Mouse (Mus musculus): ENCODE results near the gene AI182371. TPM values are rescaled to one million over a fixed set of nuclear protein-coding genes. Genes with fewer than 3 reads are reported as not detected.

Gene AI182371
- polyA plus RNA-seq, 1 experiment, result 0.39 TPM

DNA sequence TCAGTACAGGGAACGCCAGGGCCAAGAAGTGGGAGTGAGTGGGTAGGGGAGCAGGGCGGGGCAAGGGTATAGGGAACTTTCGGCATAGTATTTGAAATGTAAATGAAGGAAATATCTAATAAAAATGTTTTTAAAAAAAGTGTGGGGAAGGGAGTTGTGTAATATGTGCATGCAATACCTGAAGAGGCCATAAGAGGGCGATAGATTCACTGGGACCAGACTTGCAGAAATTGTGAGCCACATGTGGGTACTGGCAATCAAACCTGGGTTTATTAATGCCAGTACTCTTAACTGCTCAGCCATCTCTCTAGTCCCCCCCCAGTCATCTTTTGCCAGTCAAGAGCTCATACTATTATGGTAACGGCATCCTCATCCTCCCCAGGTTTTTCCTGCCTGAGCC is 52.5 kb downstream of the AI182371 start:
- no peaks in the 10 kb centered on the region for H3K27me3 ChIP-seq (ENCODE audit: control insufficient read depth, insufficient read depth, low read length)
- H3K4me1 ChIP-seq (replicated peaks; ENCODE audit: control insufficient read depth, insufficient read depth, low read length), result no peaks in the 10 kb centered on the region
- peak; percentile 37 for DNase-seq
- WGBS, result 48% methylated on average over 5 of the region's 5 CpGs
- H3K36me3 ChIP-seq (ENCODE audit: control insufficient read depth, insufficient read depth, low read length), result no peaks in the 10 kb centered on the region
- no peak for TF ChIP-seq CTCF (IDR thresholded peaks at IDR 0.05; ENCODE audit: borderline replicate concordance, control insufficient read depth, extremely low read depth, insufficient read depth, low read length, poor library complexity)
- no peak for TF ChIP-seq POLR2A (IDR thresholded peaks at IDR 0.05; ENCODE audit: control insufficient read depth, extremely low read depth, insufficient read depth, low read length, poor library complexity)
- H3K27ac ChIP-seq (ENCODE audit: control insufficient read depth, insufficient read depth, low read length), result no peak overlapping the region
- H3K4me3 ChIP-seq (ENCODE audit: control insufficient read depth, insufficient read depth, low read length), result no peak overlapping the region

DNA sequence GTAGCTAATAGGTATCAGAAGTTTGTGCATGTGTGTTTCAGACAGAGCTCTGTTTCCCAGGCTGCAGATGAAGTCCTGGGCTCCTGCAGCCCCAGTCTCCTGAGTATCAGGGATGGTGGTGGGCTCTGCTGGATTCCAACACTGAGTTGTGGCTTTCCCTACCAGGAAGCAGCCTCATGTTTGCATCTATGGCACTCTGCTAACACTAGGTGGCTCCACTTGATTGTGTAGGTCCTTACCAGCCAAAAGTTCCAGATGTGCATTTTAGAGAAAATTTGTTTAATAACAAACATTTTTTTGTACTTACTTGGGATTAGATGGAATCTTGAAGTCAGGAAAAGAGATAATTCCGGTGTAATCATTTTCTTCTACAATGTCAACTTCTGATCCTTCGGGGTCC is 56.4 kb downstream of the AI182371 start:
- TF ChIP-seq CTCF (IDR thresholded peaks at IDR 0.05; ENCODE audit: borderline replicate concordance, control insufficient read depth, extremely low read depth, insufficient read depth, low read length, poor library complexity) (no peak), POLR2A (IDR thresholded peaks at IDR 0.05; ENCODE audit: control insufficient read depth, extremely low read depth, insufficient read depth, low read length, poor library complexity) (no peak)
- 68% methylated on average over 2 of the region's 2 CpGs for WGBS
- peak; percentile 37 for DNase-seq

DNA sequence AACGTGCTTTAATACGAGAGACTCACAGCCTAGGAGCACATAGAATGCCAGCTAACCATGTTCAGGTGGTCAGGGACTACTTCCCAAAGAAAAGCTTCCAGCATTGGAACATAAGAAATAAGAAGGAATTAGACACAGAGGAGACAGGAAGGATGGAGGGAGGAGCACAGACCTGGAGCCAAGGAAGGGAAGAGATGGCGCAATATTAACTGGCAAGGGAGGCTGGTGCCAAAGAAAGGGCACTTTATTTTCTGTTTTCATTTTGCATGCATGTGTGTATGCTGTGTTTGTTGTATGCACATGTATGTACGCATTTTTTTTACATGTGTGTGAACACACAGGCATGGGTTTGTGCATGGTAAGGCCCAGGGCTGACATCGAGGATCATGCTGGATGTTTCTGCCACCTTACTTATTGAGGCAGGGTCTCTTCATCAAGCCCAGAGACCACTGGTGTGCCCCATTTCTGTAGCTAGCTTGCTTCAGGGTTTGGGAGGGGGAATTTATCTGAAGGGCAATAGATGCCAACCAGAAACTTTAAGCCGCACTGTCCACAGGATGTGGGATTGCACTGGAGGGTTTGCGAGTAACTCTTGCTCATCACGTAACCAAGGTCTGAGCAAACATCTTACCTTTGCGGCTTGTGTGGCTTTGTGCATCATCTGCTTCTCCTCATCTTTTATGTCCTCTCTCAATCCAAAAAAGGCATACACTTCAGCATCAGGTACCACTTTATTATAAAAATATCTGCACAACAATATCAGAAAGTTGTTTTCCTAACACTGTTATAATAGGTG is 62.6 kb downstream of the AI182371 start:
- Histone ChIP-seq H3K4me1 (replicated peaks; ENCODE audit: control insufficient read depth, insufficient read depth, low read length) (no peaks in the 10 kb centered on the region), H3K27me3 (ENCODE audit: control insufficient read depth, insufficient read depth, low read length) (no peaks in the 10 kb centered on the region), H3K4me3 (ENCODE audit: control insufficient read depth, insufficient read depth, low read length) (no peak overlapping the region), H3K27ac (ENCODE audit: control insufficient read depth, insufficient read depth, low read length) (no peak overlapping the region), H3K36me3 (ENCODE audit: control insufficient read depth, insufficient read depth, low read length) (no peaks in the 10 kb centered on the region)
- no peak for DNase-seq
- WGBS, result 75% methylated on average over 9 of the region's 9 CpGs
- TF ChIP-seq CTCF (IDR thresholded peaks at IDR 0.05; ENCODE audit: borderline replicate concordance, control insufficient read depth, extremely low read depth, insufficient read depth, low read length, poor library complexity) (no peak), POLR2A (IDR thresholded peaks at IDR 0.05; ENCODE audit: control insufficient read depth, extremely low read depth, insufficient read depth, low read length, poor library complexity) (no peak)

More for the DNA sequence above, 56.4 kb downstream of the AI182371 start:
- H3K36me3 ChIP-seq (ENCODE audit: control insufficient read depth, insufficient read depth, low read length), result no peaks in the 10 kb centered on the region
- H3K4me3 ChIP-seq (ENCODE audit: control insufficient read depth, insufficient read depth, low read length), result no peak overlapping the region
- no peak overlapping the region for H3K27ac ChIP-seq (ENCODE audit: control insufficient read depth, insufficient read depth, low read length)
- H3K27me3 ChIP-seq (ENCODE audit: control insufficient read depth, insufficient read depth, low read length), result no peaks in the 10 kb centered on the region
- H3K4me1 ChIP-seq (replicated peaks; ENCODE audit: control insufficient read depth, insufficient read depth, low read length), result no peaks in the 10 kb centered on the region

Other genes starting within 250 kb of the AI182371 start
- 3.7 and 8.2 TPM in 2 replicates for gene Cutal, start 227.1 kb downstream of the AI182371 start, polyA plus RNA-seq (2012; rRNA removed)
- 10.8 and 15.1 TPM in 2 replicates for gene Psmd5, start 226.6 kb downstream of the AI182371 start, polyA plus RNA-seq (2012; rRNA removed)
- gene Phf19, start 187.5 kb downstream of the AI182371 start, polyA plus RNA-seq (2012; rRNA removed), result 18.8 and 24.1 TPM in 2 replicates
- gene Traf1, start 139.8 kb downstream of the AI182371 start, polyA plus RNA-seq (2012; rRNA removed), result 76.7 and 80.4 TPM in 2 replicates
- gene Hc, start 40.1 kb downstream of the AI182371 start, polyA plus RNA-seq (2012; rRNA removed), result 0.15 and 0.26 TPM in 2 replicates
- gene Cntrl, start 7.9 kb upstream of the AI182371 start, polyA plus RNA-seq (2012; rRNA removed), result 37.5 and 45.2 TPM in 2 replicates
- 84.2 and 136 TPM in 2 replicates for gene Rab14, start 99.6 kb upstream of the AI182371 start, polyA plus RNA-seq (2012; rRNA removed)
- 393 and 535 TPM in 2 replicates for gene Gsn, start 154.8 kb upstream of the AI182371 start, polyA plus RNA-seq (2012; rRNA removed)
- 18.8 and 19.4 TPM in 2 replicates for gene Stom, start 235.4 kb upstream of the AI182371 start, polyA plus RNA-seq (2012; rRNA removed)

Measured in thymus, adult 2 months (tissue).